Comparison of ENCODE assay signal across 20 mouse cellular contexts in genomic region chr7:24537591-24537990, GRCm38 (mm10). TPM values are rescaled to one million over a fixed set of nuclear protein-coding genes. Genes with fewer than 3 reads are reported as not detected.
DNase-seq lines count a peak whose midpoint lies in the region; ATAC-seq and TF ChIP-seq lines count a peak whose summit lies in the region.
"Had no signal": no experiment of that assay in that cellular context is flagged by ENCODE, and none has a peak within 500 bp of the region (broad histone marks: within the 10 kb centered on the region; RNA-seq: fewer than 3 reads in every experiment).

No protein-coding gene starts in this region.

- H3K9me3 ChIP-seq in hindbrain, embryonic 12.5 days (replicated peaks) = peaks cover 3% of the 10 kb centered on the region; the same call in 1 of the 2 replicates
- H3K9me3 ChIP-seq in hindbrain, embryonic 10.5 days = no peaks in the 10 kb centered on the region
- no peaks in the 10 kb centered on the region for H3K9me3 ChIP-seq in midbrain, embryonic 16.5 days (replicated peaks; ENCODE audit: control insufficient read depth, low read length, poor library complexity, severe bottlenecking)
- no peaks in the 10 kb centered on the region; the same call in 1 of the 2 replicates for H3K9me3 ChIP-seq in midbrain, embryonic 11.5 days (ENCODE audit: control insufficient read depth, low read length)
- H3K9me3 ChIP-seq in stomach, postnatal 0 days (ENCODE audit: control insufficient read depth, low read length) = no peaks in the 10 kb centered on the region
- H3K9me3 ChIP-seq: forebrain, embryonic 10.5 days; G1E; limb, embryonic 12.5 days; liver, embryonic 15.5 days had no signal

- TF ChIP-seq EP300 in stomach, postnatal 0 days (optimal IDR thresholded peaks at IDR 0.05) = no peak

- 0 out of 2 replicates have a peak overlapping the region, but pooled peaks have one; percentile 9 for H3K9ac ChIP-seq in hindbrain, embryonic 12.5 days
- H3K9ac ChIP-seq in midbrain, embryonic 16.5 days (ENCODE audit: low read depth, low read length) = 0 out of 2 replicates have a peak overlapping the region, but pooled peaks have one; percentile 12
- no peak overlapping the region for H3K9ac ChIP-seq in midbrain, embryonic 11.5 days (ENCODE audit: low read length)
- 0 out of 2 replicates have a peak overlapping the region, but pooled peaks have one; percentile 4 for H3K9ac ChIP-seq in stomach, postnatal 0 days (ENCODE audit: low read length)
- H3K9ac ChIP-seq: embryonic facial prominence, embryonic 13.5 days; limb, embryonic 12.5 days; liver, embryonic 15.5 days had no signal

- no peak for DNase-seq in hindbrain, embryonic 10.5 days (ENCODE audit: low spot score)
- DNase-seq in midbrain, embryonic 11.5 days (ENCODE audit: low spot score, missing footprints) = no peak
- DNase-seq in cerebellum, adult 9-10 months = peak; percentile 83
- no peak for DNase-seq in stomach, postnatal 0 days (ENCODE audit: low spot score)
- DNase-seq in heart, adult 8-10 months (ENCODE audit: low spot score) = no peak
- DNase-seq: lung, postnatal 14 days; thymus, adult 18-20 months had no signal

- peaks cover 26% of the 10 kb centered on the region for H3K4me1 ChIP-seq in hindbrain, embryonic 12.5 days
- H3K4me1 ChIP-seq in hindbrain, embryonic 10.5 days (replicated peaks) = peaks cover 14% of the 10 kb centered on the region
- peaks cover 18% of the 10 kb centered on the region for H3K4me1 ChIP-seq in midbrain, embryonic 16.5 days (ENCODE audit: control insufficient read depth, insufficient read depth, low read length)
- peaks cover 6% of the 10 kb centered on the region for H3K4me1 ChIP-seq in midbrain, embryonic 11.5 days (ENCODE audit: control insufficient read depth, insufficient read depth, low read length)
- H3K4me1 ChIP-seq in stomach, postnatal 0 days (replicated peaks; ENCODE audit: control insufficient read depth, insufficient read depth) = no peaks in the 10 kb centered on the region

- TF ChIP-seq CTCF in stomach, postnatal 0 days (IDR thresholded peaks at IDR 0.05; ENCODE audit: low read depth) = no peak

- H3K4me3 ChIP-seq in hindbrain, embryonic 12.5 days = no peak overlapping the region
- no peak overlapping the region for H3K4me3 ChIP-seq in hindbrain, embryonic 10.5 days
- H3K4me3 ChIP-seq in midbrain, embryonic 16.5 days (ENCODE audit: low read depth, low read length) = no peak overlapping the region
- no peak overlapping the region for H3K4me3 ChIP-seq in midbrain, embryonic 11.5 days (ENCODE audit: low read depth, low read length)
- H3K4me3 ChIP-seq in stomach, postnatal 0 days (ENCODE audit: low read depth, low read length) = no peak overlapping the region
- H3K4me3 ChIP-seq: embryonic facial prominence, embryonic 13.5 days; forebrain, embryonic 10.5 days; limb, embryonic 12.5 days; liver, embryonic 15.5 days; midbrain, embryonic 10.5 days had no signal

- no peak overlapping the region for H3K4me2 ChIP-seq in hindbrain, embryonic 12.5 days (replicated peaks)
- no peak overlapping the region for H3K4me2 ChIP-seq in midbrain, embryonic 16.5 days (ENCODE audit: low read length)
- no peak overlapping the region for H3K4me2 ChIP-seq in midbrain, embryonic 11.5 days
- no peak overlapping the region for H3K4me2 ChIP-seq in stomach, postnatal 0 days (replicated peaks; ENCODE audit: low read depth)
- H3K4me2 ChIP-seq: embryonic facial prominence, embryonic 13.5 days; limb, embryonic 12.5 days; liver, embryonic 15.5 days had no signal

- peaks cover 38% of the 10 kb centered on the region for H3K36me3 ChIP-seq in hindbrain, embryonic 12.5 days
- H3K36me3 ChIP-seq in hindbrain, embryonic 10.5 days = peaks cover 42% of the 10 kb centered on the region
- H3K36me3 ChIP-seq in midbrain, embryonic 16.5 days (ENCODE audit: control insufficient read depth, insufficient read depth, low read length) = peaks cover 27% of the 10 kb centered on the region
- peaks cover 5% of the 10 kb centered on the region; the same call in 1 of the 2 replicates for H3K36me3 ChIP-seq in midbrain, embryonic 11.5 days (ENCODE audit: control insufficient read depth, insufficient read depth, low read length)
- H3K36me3 ChIP-seq in stomach, postnatal 0 days (ENCODE audit: control insufficient read depth, insufficient read depth, low read length) = peaks cover 12% of the 10 kb centered on the region

- no peak for ATAC-seq in hindbrain, embryonic 12.5 days (ENCODE audit: low FRiP score)
- no peak for ATAC-seq in midbrain, embryonic 16.5 days
- ATAC-seq in midbrain, embryonic 11.5 days (ENCODE audit: low FRiP score) = no peak
- ATAC-seq in stomach, postnatal 0 days (ENCODE audit: low FRiP score, low TSS enrichment) = no peak

- no peak overlapping the region for H3K27ac ChIP-seq in hindbrain, embryonic 12.5 days
- no peak overlapping the region for H3K27ac ChIP-seq in hindbrain, embryonic 10.5 days
- H3K27ac ChIP-seq in midbrain, embryonic 16.5 days (ENCODE audit: low read length) = no peak overlapping the region
- H3K27ac ChIP-seq in midbrain, embryonic 11.5 days (ENCODE audit: low read depth, low read length) = no peak overlapping the region
- 0 out of 2 replicates have a peak overlapping the region, but pooled peaks have one; percentile 6 for H3K27ac ChIP-seq in stomach, postnatal 0 days (replicated peaks)
- H3K27ac ChIP-seq: embryonic facial prominence, embryonic 13.5 days; forebrain, embryonic 10.5 days; limb, embryonic 12.5 days; liver, embryonic 15.5 days; midbrain, embryonic 10.5 days had no signal

- 75% methylated on average over 5 of the region's 5 CpGs for WGBS in hindbrain, embryonic 12.5 days
- WGBS in hindbrain, embryonic 10.5 days = 86% methylated on average over 5 of the region's 5 CpGs
- 87% methylated on average over 5 of the region's 5 CpGs for WGBS in midbrain, embryonic 16.5 days
- WGBS in midbrain, embryonic 11.5 days = 81% methylated on average over 5 of the region's 5 CpGs
- 83% methylated on average over 5 of the region's 5 CpGs for WGBS in stomach, postnatal 0 days

- peaks cover 15% of the 10 kb centered on the region for H3K27me3 ChIP-seq in hindbrain, embryonic 12.5 days
- peaks cover 33% of the 10 kb centered on the region for H3K27me3 ChIP-seq in hindbrain, embryonic 10.5 days (ENCODE audit: insufficient read depth, poor library complexity, severe bottlenecking)
- no peaks in the 10 kb centered on the region for H3K27me3 ChIP-seq in midbrain, embryonic 16.5 days (ENCODE audit: control insufficient read depth, insufficient read depth, low read depth, low read length)
- peaks cover 12% of the 10 kb centered on the region for H3K27me3 ChIP-seq in midbrain, embryonic 11.5 days (ENCODE audit: control insufficient read depth, insufficient read depth, low read length)
- H3K27me3 ChIP-seq in stomach, postnatal 0 days (ENCODE audit: control insufficient read depth, insufficient read depth, low read length) = no peaks in the 10 kb centered on the region
- H3K27me3 ChIP-seq: liver, embryonic 15.5 days had no signal

RNA-seq across cellular contexts. Expression of gene Irgq, which starts 7.1 kb away (rescaled TPM):
- polyA plus RNA-seq in hindbrain, embryonic 12.5 days (2016; fragmentation: Nextera tagmentation; extraction: Ambion mirVana) = 29.0 and 34.1 TPM in 2 replicates
- 10.7 and 14.9 TPM in 2 replicates for polyA plus RNA-seq in hindbrain, embryonic 10.5 days (2016; fragmentation: Nextera tagmentation; extraction: Ambion mirVana)
- 26.3 and 26.9 TPM in 2 replicates for polyA plus RNA-seq in midbrain, embryonic 16.5 days (2015; fragmentation: Nextera tagmentation; extraction: Ambion mirVana)
- 13.4 and 14.0 TPM in 2 replicates for polyA plus RNA-seq in midbrain, embryonic 11.5 days (2014; fragmentation: Nextera tagmentation; extraction: Ambion mirVana)
- 4.3 and 5.7 TPM in 2 replicates for polyA plus RNA-seq in stomach, postnatal 0 days (2015; fragmentation: Nextera tagmentation; extraction: Ambion mirVana)
- 10 to 100 TPM; 16.2 to 20.0 (median 18.2) TPM for total RNA-seq in heart, adult 8-10 months (2022)

RNA-seq across cellular contexts. Expression of gene Pinlyp, which starts 8.3 kb away (rescaled TPM):
- not detected in 2 replicates for polyA plus RNA-seq in hindbrain, embryonic 12.5 days (2016; fragmentation: Nextera tagmentation; extraction: Ambion mirVana)
- polyA plus RNA-seq in hindbrain, embryonic 10.5 days (2016; fragmentation: Nextera tagmentation; extraction: Ambion mirVana) = 0.26 TPM in 1 of 2 replicates, not detected in the other
- polyA plus RNA-seq in midbrain, embryonic 16.5 days (2015; fragmentation: Nextera tagmentation; extraction: Ambion mirVana) = not detected in 2 replicates
- polyA plus RNA-seq in midbrain, embryonic 11.5 days (2014; fragmentation: Nextera tagmentation; extraction: Ambion mirVana) = not detected in 2 replicates
- polyA plus RNA-seq in stomach, postnatal 0 days (2015; fragmentation: Nextera tagmentation; extraction: Ambion mirVana) = 61.2 and 62.9 TPM in 2 replicates
- total RNA-seq in heart, adult 8-10 months (2022) = not detected
- total RNA-seq: common myeloid progenitor, adult 5-6 weeks; G1E; heart, adult 18-20 months; left cerebral cortex, adult 8-10 months had no signal
- polyA plus RNA-seq: forebrain, embryonic 10.5 days; G1E; heart, postnatal 0 days; limb, embryonic 12.5 days; liver, embryonic 15.5 days; neural tube, embryonic 11.5 days had no signal

RNA-seq across cellular contexts. Expression of gene Xrcc1, which starts 8.5 kb away (rescaled TPM):
- 75.9 and 87.9 TPM in 2 replicates for polyA plus RNA-seq in hindbrain, embryonic 12.5 days (2016; fragmentation: Nextera tagmentation; extraction: Ambion mirVana)
- polyA plus RNA-seq in hindbrain, embryonic 10.5 days (2016; fragmentation: Nextera tagmentation; extraction: Ambion mirVana) = 132 and 160 TPM in 2 replicates
- 66.1 and 66.9 TPM in 2 replicates for polyA plus RNA-seq in midbrain, embryonic 16.5 days (2015; fragmentation: Nextera tagmentation; extraction: Ambion mirVana)
- polyA plus RNA-seq in midbrain, embryonic 11.5 days (2014; fragmentation: Nextera tagmentation; extraction: Ambion mirVana) = 91.9 and 101 TPM in 2 replicates
- 27.4 and 31.4 TPM in 2 replicates for polyA plus RNA-seq in stomach, postnatal 0 days (2015; fragmentation: Nextera tagmentation; extraction: Ambion mirVana)
- total RNA-seq in heart, adult 8-10 months (2022) = 10 to 100 TPM; 19.7 to 30.8 (median 27.1) TPM

RNA-seq across cellular contexts. Expression of gene AC161166.1, which starts 25.3 kb away (rescaled TPM):
- 1.9 TPM in 2 replicates for polyA plus RNA-seq in hindbrain, embryonic 12.5 days (2016; fragmentation: Nextera tagmentation; extraction: Ambion mirVana)
- polyA plus RNA-seq in hindbrain, embryonic 10.5 days (2016; fragmentation: Nextera tagmentation; extraction: Ambion mirVana) = 1.1 TPM in 2 replicates
- polyA plus RNA-seq in midbrain, embryonic 16.5 days (2015; fragmentation: Nextera tagmentation; extraction: Ambion mirVana) = 1.6 and 1.7 TPM in 2 replicates
- 0.55 and 0.59 TPM in 2 replicates for polyA plus RNA-seq in midbrain, embryonic 11.5 days (2014; fragmentation: Nextera tagmentation; extraction: Ambion mirVana)
- 0.07 and 0.10 TPM in 2 replicates for polyA plus RNA-seq in stomach, postnatal 0 days (2015; fragmentation: Nextera tagmentation; extraction: Ambion mirVana)
- total RNA-seq in heart, adult 8-10 months (2022) = not detected
- total RNA-seq: common myeloid progenitor, adult 5-6 weeks; heart, adult 18-20 months; left cerebral cortex, adult 8-10 months had no signal
- polyA plus RNA-seq: G1E; liver, embryonic 15.5 days had no signal

RNA-seq across cellular contexts. Expression of gene Zfp428, which starts 30.8 kb away (rescaled TPM):
- polyA plus RNA-seq in hindbrain, embryonic 12.5 days (2016; fragmentation: Nextera tagmentation; extraction: Ambion mirVana) = 155 and 160 TPM in 2 replicates
- polyA plus RNA-seq in hindbrain, embryonic 10.5 days (2016; fragmentation: Nextera tagmentation; extraction: Ambion mirVana) = 109 and 150 TPM in 2 replicates
- 298 and 327 TPM in 2 replicates for polyA plus RNA-seq in midbrain, embryonic 16.5 days (2015; fragmentation: Nextera tagmentation; extraction: Ambion mirVana)
- 83.8 and 83.9 TPM in 2 replicates for polyA plus RNA-seq in midbrain, embryonic 11.5 days (2014; fragmentation: Nextera tagmentation; extraction: Ambion mirVana)
- 13.6 and 15.8 TPM in 2 replicates for polyA plus RNA-seq in stomach, postnatal 0 days (2015; fragmentation: Nextera tagmentation; extraction: Ambion mirVana)
- 10 to 100 TPM; 15.1 to 17.1 (median 15.6) TPM for total RNA-seq in heart, adult 8-10 months (2022)

Comparison
In these comparisons a context has a peak if more than half of its experiments do, and no peak if none do; other contexts are left out.
1. RNA of gene Pinlyp, which starts 8.3 kb away (polyA plus RNA-seq): 61.2 to 62.9 TPM in stomach, postnatal 0 days; not detected in hindbrain, embryonic 12.5 days, 0.26 TPM in hindbrain, embryonic 10.5 days, not detected in midbrain, embryonic 16.5 days and not detected in midbrain, embryonic 11.5 days; every median in the first group is over 10 times any median in the second.